Mouse (Mus musculus) erythroblast, embryonic 14.5 days (primary cell): ENCODE measurements around the gene Pard3. TPM values are rescaled to one million over a fixed set of nuclear protein-coding genes. Genes with fewer than 3 reads are reported as not detected.

ENCODE experiments used
- H3K27me3 ChIP-seq: 2 replicates; pipeline ENCODE4 v1.6.1; 2012; ENCODE audit warnings: inconsistent platforms; ENCODE audit not compliant: control insufficient read depth
- H3K36me3 ChIP-seq: 2 replicates; pipeline ENCODE4 v1.6.1; 2012; ENCODE audit warnings: mild to moderate bottlenecking, inconsistent platforms; ENCODE audit not compliant: control insufficient read depth
- H3K4me1 ChIP-seq: 2 replicates; pipeline ENCODE4 v1.6.1; 2012; ENCODE audit warnings: inconsistent platforms; ENCODE audit not compliant: control insufficient read depth
- H3K4me3 ChIP-seq: replicated peaks from 2 replicates; pipeline ENCODE3; 2012; ENCODE audit warnings: moderate library complexity, mild to moderate bottlenecking, inconsistent platforms
- H3K9me3 ChIP-seq: 2 replicates; pipeline ENCODE4 v1.6.1; 2012; ENCODE audit warnings: low read length, inconsistent platforms, mixed read lengths; ENCODE audit not compliant: control insufficient read depth
- GATA1 ChIP-seq: IDR thresholded peaks from 2 replicates; pipeline ENCODE4 v1.6.1; 2012; ENCODE audit warnings: low read length, inconsistent platforms, mixed read lengths
- TAL1 ChIP-seq: IDR thresholded peaks from 3 replicates; pipeline ENCODE4 v1.6.1; 2012; ENCODE audit warnings: low read length, inconsistent platforms, mixed read lengths
- polyA plus RNA-seq: library from polyadenylated mRNA; stranded (reverse); fragments of >175 nt; gene quantifications from 2 replicates; pipeline ENCODE4 v1.2.3, GENCODE M21; 2012

Pard3 gene
- polyA plus RNA-seq, 1 experiment: 0.02 TPM

DNA sequence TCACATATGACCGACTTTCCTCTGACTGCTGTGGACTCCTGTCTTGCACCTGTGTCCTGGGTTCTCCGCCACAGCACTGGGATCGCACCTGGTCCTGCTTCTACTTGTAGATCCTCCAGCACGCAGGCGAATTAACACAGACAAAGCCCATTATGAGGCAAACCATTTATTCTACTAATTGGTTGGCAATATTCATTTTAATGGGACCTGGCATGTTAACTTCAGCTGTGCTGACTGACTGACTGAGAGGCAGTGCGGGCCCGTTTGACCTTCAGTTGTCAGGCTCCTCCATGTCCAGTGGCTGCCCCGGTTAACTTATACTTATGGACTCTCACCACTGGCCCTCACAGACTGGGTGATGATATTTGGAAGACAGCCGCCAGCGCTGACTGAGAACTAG lies 128.6 kb downstream of the Pard3 start:
- no peak for TF ChIP-seq GATA1
- no peak for TF ChIP-seq TAL1
- Histone ChIP-seq H3K9me3 (no peaks in the 10 kb centered on the region), H3K27me3 (no peaks in the 10 kb centered on the region)

DNA sequence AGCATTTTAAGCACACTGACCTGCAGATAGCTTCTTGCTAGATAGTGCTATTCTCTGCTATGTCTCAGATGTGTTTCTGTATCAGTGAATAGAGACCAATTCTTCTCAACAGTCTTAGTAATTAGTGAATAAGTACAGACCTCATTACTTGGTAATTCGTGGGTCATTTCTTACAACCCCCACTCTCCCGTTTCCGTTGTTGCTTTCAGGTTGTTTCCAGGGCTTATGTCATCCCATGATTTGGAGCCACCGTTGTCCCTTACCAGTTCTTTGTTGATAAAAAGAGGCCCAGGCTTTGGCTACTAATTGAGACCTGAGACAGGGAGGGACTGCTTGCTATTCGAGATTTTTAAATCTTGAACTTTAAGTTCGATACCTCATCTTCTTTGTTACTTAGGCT lies 129.7 kb downstream of the Pard3 start:
- Histone ChIP-seq H3K4me1 (no peaks in the 10 kb centered on the region), H3K27me3 (no peaks in the 10 kb centered on the region), H3K9me3 (no peaks in the 10 kb centered on the region), H3K36me3 (no peaks in the 10 kb centered on the region), H3K4me3 (no peak overlapping the region)
- TF ChIP-seq GATA1: no peak

More for the DNA sequence above, 128.6 kb downstream of the Pard3 start:
- Histone ChIP-seq H3K4me1 (no peaks in the 10 kb centered on the region), H3K36me3 (no peaks in the 10 kb centered on the region), H3K4me3 (no peak overlapping the region)

DNA sequence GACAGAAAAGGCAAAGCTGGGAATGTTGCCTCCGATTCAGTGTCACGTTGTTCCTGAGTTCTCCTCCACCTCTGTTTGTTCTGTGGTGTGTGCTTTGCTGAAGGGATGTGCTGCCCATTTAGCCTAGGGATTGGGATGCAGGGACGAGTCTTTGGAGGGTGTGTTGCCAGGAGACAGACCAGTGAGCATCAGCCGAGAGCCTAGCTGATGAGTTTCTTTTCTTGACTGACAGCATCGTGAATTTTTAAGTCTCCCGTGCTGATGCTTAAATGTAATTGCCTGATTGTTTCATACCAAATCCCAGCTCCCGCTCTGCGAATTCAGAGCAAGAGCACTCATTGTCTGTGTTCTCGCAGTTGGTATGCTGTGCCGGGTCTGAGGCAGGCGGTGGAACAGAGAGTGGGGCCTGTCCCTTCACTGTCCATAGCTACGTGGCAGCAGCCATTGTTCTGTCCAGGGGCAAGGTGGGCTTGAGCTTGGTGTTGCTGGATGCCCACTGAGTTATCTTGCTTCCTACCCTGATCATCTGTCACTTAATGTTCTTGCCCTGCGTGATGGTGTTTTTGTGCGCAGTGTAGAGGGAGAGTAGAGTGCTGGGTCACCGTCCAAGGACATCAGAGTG lies 131.2 kb downstream of the Pard3 start:
- H3K4me1 ChIP-seq: no peaks in the 10 kb centered on the region
- no peaks in the 10 kb centered on the region for H3K36me3 ChIP-seq
- no peak overlapping the region for H3K4me3 ChIP-seq
- H3K9me3 ChIP-seq: no peaks in the 10 kb centered on the region
- no peaks in the 10 kb centered on the region for H3K27me3 ChIP-seq
- TF ChIP-seq GATA1: no peak
- TF ChIP-seq TAL1: no peak

DNA sequence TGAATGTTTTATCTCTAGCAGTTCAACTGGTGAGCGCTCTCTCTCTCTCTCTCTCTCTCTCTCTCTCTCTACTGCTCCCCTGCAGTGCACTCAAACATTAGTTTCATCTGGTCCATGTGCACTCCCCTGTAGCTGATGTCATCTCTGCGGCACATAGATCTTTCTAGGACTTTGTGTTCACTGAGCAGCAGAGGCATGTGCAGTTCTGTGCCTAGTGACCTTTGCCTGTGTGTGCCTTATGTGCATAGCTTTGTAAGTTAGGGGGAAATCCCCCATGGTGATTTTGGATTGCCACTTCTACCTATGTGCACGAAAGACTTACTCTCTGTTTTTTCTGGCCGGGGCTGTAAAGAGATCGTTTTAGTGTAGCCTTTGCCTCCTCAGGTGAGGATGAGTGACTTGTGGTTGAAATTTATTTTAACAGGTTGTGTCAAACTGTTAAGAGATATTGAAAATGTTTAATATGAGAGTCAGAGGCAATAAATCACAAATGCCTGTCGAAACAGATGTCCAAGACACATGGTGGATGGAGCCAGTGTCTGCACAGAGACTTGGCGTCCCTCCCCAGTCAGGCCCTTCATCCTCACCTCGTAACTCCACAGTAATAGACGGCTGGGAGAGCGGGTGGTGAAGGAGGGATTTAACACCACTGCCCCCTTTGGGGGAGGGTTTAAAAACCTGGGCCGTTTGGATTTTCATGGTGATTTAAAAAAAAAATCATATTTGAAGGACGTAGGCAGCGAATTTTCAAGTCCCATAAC lies 133.0 kb downstream of the Pard3 start:
- no peaks in the 10 kb centered on the region for H3K9me3 ChIP-seq
- H3K4me1 ChIP-seq: no peaks in the 10 kb centered on the region
- TF ChIP-seq TAL1 (no peak), GATA1 (no peak)
- H3K27me3 ChIP-seq: no peaks in the 10 kb centered on the region
- H3K4me3 ChIP-seq: no peak overlapping the region
- no peaks in the 10 kb centered on the region for H3K36me3 ChIP-seq

GRCm38 (mm10) chr8:127207455-127207854 lies 143.8 kb downstream of the Pard3 start:
- Histone ChIP-seq H3K27me3 (no peaks in the 10 kb centered on the region), H3K9me3 (no peaks in the 10 kb centered on the region), H3K36me3 (no peaks in the 10 kb centered on the region), H3K4me3 (no peak overlapping the region), H3K4me1 (no peaks in the 10 kb centered on the region)
- TF ChIP-seq GATA1 (no peak), TAL1 (no peak)

GRCm38 (mm10) chr8:127210621-127211020 lies 146.9 kb downstream of the Pard3 start:
- no peaks in the 10 kb centered on the region for H3K9me3 ChIP-seq
- no peaks in the 10 kb centered on the region for H3K27me3 ChIP-seq
- TF ChIP-seq GATA1 (no peak), TAL1 (no peak)
- H3K4me3 ChIP-seq: no peak overlapping the region
- H3K4me1 ChIP-seq: no peaks in the 10 kb centered on the region
- H3K36me3 ChIP-seq: no peaks in the 10 kb centered on the region

DNA sequence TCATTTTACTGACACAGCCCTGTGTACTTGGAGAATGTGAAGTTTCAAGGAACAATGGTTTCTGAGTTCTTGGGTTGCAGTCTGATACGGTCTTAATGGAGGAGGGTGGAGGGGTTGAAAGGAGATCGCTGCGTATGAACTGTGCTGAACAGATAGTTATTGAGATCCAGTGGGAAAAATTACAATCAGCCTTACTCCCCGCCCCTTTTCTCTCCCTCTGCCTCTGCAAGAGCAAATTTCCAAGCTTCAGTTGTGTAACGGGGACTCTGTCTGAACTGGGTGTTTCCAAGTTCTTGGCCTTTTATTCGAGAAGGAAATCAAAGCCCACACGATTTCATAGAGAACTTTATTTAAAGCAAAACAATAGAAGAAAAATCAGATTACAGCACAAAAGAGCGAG lies 150.6 kb downstream of the Pard3 start:
- Histone ChIP-seq H3K9me3 (no peaks in the 10 kb centered on the region), H3K36me3 (no peaks in the 10 kb centered on the region), H3K4me3 (no peak overlapping the region), H3K4me1 (no peaks in the 10 kb centered on the region), H3K27me3 (no peaks in the 10 kb centered on the region)
- no peak for TF ChIP-seq TAL1
- TF ChIP-seq GATA1: no peak

GRCm38 (mm10) chr8:127214748-127215433 lies 151.2 kb downstream of the Pard3 start:
- Histone ChIP-seq H3K27me3 (no peaks in the 10 kb centered on the region), H3K9me3 (no peaks in the 10 kb centered on the region), H3K36me3 (no peaks in the 10 kb centered on the region), H3K4me3 (no peak overlapping the region), H3K4me1 (no peaks in the 10 kb centered on the region)
- no peak for TF ChIP-seq GATA1
- TF ChIP-seq TAL1: no peak

- Histone ChIP-seq H3K9me3 (no peaks in the 10 kb centered on the region), H3K4me3 (no peak overlapping the region), H3K27me3 (no peaks in the 10 kb centered on the region), H3K36me3 (no peaks in the 10 kb centered on the region), H3K4me1 (no peaks in the 10 kb centered on the region)
- no peak for TF ChIP-seq TAL1
- TF ChIP-seq GATA1: no peak
These were observed 156.5 kb downstream of the Pard3 start for GRCm38 (mm10) chr8:127220206-127220605.
